Mouse (Mus musculus) hindbrain, embryonic 14.5 days (tissue): ENCODE results near the gene 1700047I17Rik2. TPM values are rescaled to one million over a fixed set of nuclear protein-coding genes. Genes with fewer than 3 reads are reported as not detected.
"Not testable (repeated sequence)": the region's sequence is repeated elsewhere in the genome, so short reads cannot be mapped to it uniquely, and the experiment has no call there.

ENCODE experiments used
- ATAC-seq: fragments of 200-750 bp; cut with Nextera tagmentation; 2 replicates; pipeline ENCODE4 v1.8.0; 2017; ENCODE audit warnings: moderate number of reproducible peaks, mild to moderate bottlenecking, moderate TSS enrichment, moderate library complexity; ENCODE audit not compliant: low FRiP score
- DNase-seq: peaks from one replicate; pipeline ENCODE4 v3.0.0-alpha.2; 2015; ENCODE audit warnings: low spot score
- H3K27ac ChIP-seq: fragments of 300-500 bp; sonication (generic); 2 replicates; pipeline ENCODE4 v1.5.1; 2014; ENCODE audit warnings: mild to moderate bottlenecking, moderate library complexity
- H3K27me3 ChIP-seq: fragments of 300-500 bp; sonication (generic); 2 replicates; pipeline ENCODE4 v1.6.1; 2014; ENCODE audit warnings: mild to moderate bottlenecking, low read length, mixed read lengths; ENCODE audit not compliant: control insufficient read depth, insufficient read depth
- H3K36me3 ChIP-seq: fragments of 300-500 bp; sonication (generic); replicated peaks from 2 replicates; pipeline ENCODE4 v1.6.1; 2014; ENCODE audit not compliant: control insufficient read depth, insufficient read depth
- H3K4me1 ChIP-seq: fragments of 300-500 bp; sonication (generic); replicated peaks from 2 replicates; pipeline ENCODE4 v1.6.1; 2014; ENCODE audit warnings: antibody characterized with exemption, low read length, mixed read lengths; ENCODE audit not compliant: control insufficient read depth, insufficient read depth
- H3K4me2 ChIP-seq: fragments of 300-500 bp; sonication (generic); replicated peaks from 2 replicates; pipeline ENCODE4 v1.6.1; 2014; ENCODE audit warnings: mild to moderate bottlenecking, moderate library complexity
- H3K4me3 ChIP-seq: fragments of 300-500 bp; sonication (generic); replicated peaks from 2 replicates; pipeline ENCODE4 v1.5.1; 2014; ENCODE audit warnings: mild to moderate bottlenecking, low read length
- H3K9ac ChIP-seq: fragments of 300-500 bp; sonication (generic); 2 replicates; pipeline ENCODE4 v1.6.1; 2014
- H3K9me3 ChIP-seq: fragments of 300-500 bp; sonication (generic); 2 replicates; pipeline ENCODE4 v1.6.1; 2016; ENCODE audit warnings: low read length; ENCODE audit not compliant: control insufficient read depth
- WGBS: fragments of 180-500 bp; shearing (Covaris S2); extraction: QIAGEN DNeasy Blood & Tissue Kit; methylation state at CpG from one replicate; pipeline ENCODE4 v1.1.7; 2014; 5-methylcytosine and 5-hydroxymethylcytosine counted together
- polyA plus RNA-seq: library from polyadenylated mRNA; unstranded; fragments of >200 nt; fragmentation: Nextera tagmentation; extraction: Ambion mirVana; gene quantifications from 2 replicates; pipeline ENCODE4 v1.2.1, GENCODE M21; 2014

The 1700047I17Rik2 gene
- polyA plus RNA-seq: not detected in 2 replicates

- not testable (repeated sequence) for H3K4me1 ChIP-seq, H3K4me2 ChIP-seq, H3K27ac ChIP-seq, H3K9me3 ChIP-seq, H3K27me3 ChIP-seq, H3K36me3 ChIP-seq, H3K9ac ChIP-seq, DNase-seq, H3K4me3 ChIP-seq
- no CpG with 5 or more reads among the region's 40 CpGs for WGBS
- peak; percentile 98 for ATAC-seq
Observed at GRCm38 (mm10) chr12:55199306-55199705, at the start of gene 1700047I17Rik2. TSS of gene 1700047I17Rik2 (plus strand) at chr12:55199592.

GRCm38 (mm10) chr12:55154559-55155448 lies 44.6 kb upstream of the 1700047I17Rik2 start, which contains the start of gene Srp54b:
TSS of gene Srp54b (plus strand) at chr12:55155104.
- WGBS: no CpG with 5 or more reads among the region's 57 CpGs
- not testable (repeated sequence) for H3K4me2 ChIP-seq, H3K36me3 ChIP-seq, H3K9ac ChIP-seq, DNase-seq, H3K27ac ChIP-seq, H3K4me1 ChIP-seq, H3K9me3 ChIP-seq, H3K27me3 ChIP-seq
- 0 out of 2 replicates have a peak within 1 kb of the TSS, but pooled peaks have one; percentile 18 for H3K4me3 ChIP-seq
- peak; percentile 99 for ATAC-seq

GRCm38 (mm10) chr12:55155449-55155783 lies 44.0 kb upstream of the 1700047I17Rik2 start:
- H3K4me2 ChIP-seq, H3K9ac ChIP-seq, DNase-seq, H3K36me3 ChIP-seq, H3K4me1 ChIP-seq, H3K9me3 ChIP-seq, H3K27ac ChIP-seq, H3K27me3 ChIP-seq: not testable (repeated sequence)
- 0 out of 2 replicates have a peak overlapping the region, but pooled peaks have one; percentile 18 for H3K4me3 ChIP-seq
- WGBS: 1% methylated on average over 8 of the region's 24 CpGs
- ATAC-seq: peak; percentile 59

GRCm38 (mm10) chr12:55167034-55167557 lies 32.3 kb upstream of the 1700047I17Rik2 start:
- not testable (repeated sequence) for H3K9me3 ChIP-seq, H3K4me2 ChIP-seq, ATAC-seq, H3K27ac ChIP-seq, H3K9ac ChIP-seq, DNase-seq, H3K4me1 ChIP-seq, H3K4me3 ChIP-seq, H3K27me3 ChIP-seq, H3K36me3 ChIP-seq
- WGBS: no CpG with 5 or more reads among the region's 7 CpGs

- not testable (repeated sequence) for ATAC-seq, H3K9me3 ChIP-seq, H3K4me2 ChIP-seq, H3K27me3 ChIP-seq, DNase-seq, H3K36me3 ChIP-seq, H3K9ac ChIP-seq, H3K4me1 ChIP-seq, H3K4me3 ChIP-seq, H3K27ac ChIP-seq
- WGBS: no CpG with 5 or more reads among the region's 8 CpGs
Observed at GRCm38 (mm10) chr12:55187686-55188085, 11.7 kb upstream of the 1700047I17Rik2 start.

- not testable (repeated sequence) for ATAC-seq, H3K27ac ChIP-seq, H3K36me3 ChIP-seq, H3K4me2 ChIP-seq, H3K4me1 ChIP-seq, DNase-seq, H3K27me3 ChIP-seq, H3K4me3 ChIP-seq, H3K9ac ChIP-seq, H3K9me3 ChIP-seq
- WGBS: no CpG with 5 or more reads among the region's 5 CpGs
Observed at GRCm38 (mm10) chr12:55189127-55189526, 10.3 kb upstream of the 1700047I17Rik2 start.

GRCm38 (mm10) chr12:55199799-55200198 lies 407 bp downstream of the 1700047I17Rik2 start:
- H3K27me3 ChIP-seq, H3K36me3 ChIP-seq, H3K4me3 ChIP-seq, H3K4me1 ChIP-seq, H3K27ac ChIP-seq, H3K4me2 ChIP-seq, DNase-seq, H3K9me3 ChIP-seq, H3K9ac ChIP-seq: not testable (repeated sequence)
- ATAC-seq: peak; percentile 44
- no CpG with 5 or more reads among the region's 18 CpGs for WGBS

- H3K27ac ChIP-seq, H3K9me3 ChIP-seq, H3K9ac ChIP-seq, H3K36me3 ChIP-seq, H3K27me3 ChIP-seq, H3K4me3 ChIP-seq, DNase-seq, H3K4me2 ChIP-seq, H3K4me1 ChIP-seq, ATAC-seq: not testable (repeated sequence)
- WGBS: no CpG with 5 or more reads among the region's 6 CpGs
Observed at GRCm38 (mm10) chr12:55212944-55213343, 13.6 kb downstream of the 1700047I17Rik2 start.

GRCm38 (mm10) chr12:55229626-55230519 lies 30.5 kb downstream of the 1700047I17Rik2 start, which contains the start of gene Srp54c:
TSS of gene Srp54c (plus strand) at chr12:55230168.
- H3K27me3 ChIP-seq, H3K9ac ChIP-seq, H3K9me3 ChIP-seq, DNase-seq, H3K27ac ChIP-seq, H3K4me1 ChIP-seq, H3K36me3 ChIP-seq: not testable (repeated sequence)
- Histone ChIP-seq H3K4me3 (peak within 1 kb of the TSS; percentile 29), H3K4me2 (peak within 1 kb of the TSS; percentile 31; the same call in 1 of the 2 replicates)
- ATAC-seq: peak; percentile 99
- no CpG with 5 or more reads among the region's 57 CpGs for WGBS
